Mouse (Mus musculus) CD4-positive naive resting alpha-beta T cell, adult 76 days (primary cell): ENCODE results near the gene Olfr1286. TPM values are rescaled to one million over a fixed set of nuclear protein-coding genes. Genes with fewer than 3 reads are reported as not detected.

Experiments used
- total RNA-seq: library from RNA; stranded (reverse); gene quantifications from one replicate; pipeline ENCODE4 v1.2.4, GENCODE M21; 2023

Olfr1286 gene
- not detected for total RNA-seq

GRCm38 (mm10) chr2:111422931-111423330 lies at the start of gene Olfr1286:
TSS of gene Olfr1286 (minus strand) at chr2:111423115.

GRCm38 (mm10) chr2:111448842-111449241 lies 25.9 kb upstream of the Olfr1286 start, which contains the start of gene Olfr1287:
TSS of gene Olfr1287 (plus strand) at chr2:111449142.

GRCm38 (mm10) chr2:111375222-111375621 lies 47.7 kb downstream of the Olfr1286 start, which contains the start of gene Olfr1284:
TSS of gene Olfr1284 (plus strand) at chr2:111375522.

Other genes with a start within 250 kb of the Olfr1286 start
- gene 4930430A15Rik, start 193.5 kb downstream of the Olfr1286 start, total RNA-seq: not detected
- not detected for gene Olfr1275, start 187.8 kb downstream of the Olfr1286 start, total RNA-seq
- gene Olfr1276, start 168.6 kb downstream of the Olfr1286 start, total RNA-seq: not detected
- not detected for gene Olfr1277, start 149.0 kb downstream of the Olfr1286 start, total RNA-seq
- not detected for gene Olfr1278, start 133.0 kb downstream of the Olfr1286 start, total RNA-seq
- not detected for gene Olfr1279, start 122.5 kb downstream of the Olfr1286 start, total RNA-seq
- not detected for gene Olfr1280, start 109.1 kb downstream of the Olfr1286 start, total RNA-seq
- gene Olfr1281, start 96.6 kb downstream of the Olfr1286 start, total RNA-seq: not detected
- not detected for gene Olfr1282, start 87.0 kb downstream of the Olfr1286 start, total RNA-seq
- not detected for gene Olfr1283, start 56.3 kb downstream of the Olfr1286 start, total RNA-seq
- not detected for gene Olfr1284, start 47.6 kb downstream of the Olfr1286 start, total RNA-seq
- gene Olfr1287, start 26.0 kb upstream of the Olfr1286 start, total RNA-seq: not detected
- not detected for gene Olfr1288, start 51.0 kb upstream of the Olfr1286 start, total RNA-seq
- not detected for gene Olfr1289, start 57.7 kb upstream of the Olfr1286 start, total RNA-seq
- gene Olfr1290, start 70.7 kb upstream of the Olfr1286 start, total RNA-seq: not detected
- gene Olfr1291-ps1, start 74.1 kb upstream of the Olfr1286 start, total RNA-seq: not detected
- not detected for gene Olfr1293-ps, start 102.1 kb upstream of the Olfr1286 start, total RNA-seq
- not detected for gene Olfr1294, start 117.2 kb upstream of the Olfr1286 start, total RNA-seq
- not detected for gene Olfr1295, start 146.6 kb upstream of the Olfr1286 start, total RNA-seq
- not detected for gene Olfr1297, start 203.4 kb upstream of the Olfr1286 start, total RNA-seq
- gene Olfr1298, start 226.1 kb upstream of the Olfr1286 start, total RNA-seq: not detected
- not detected for gene Olfr1299, start 238.3 kb upstream of the Olfr1286 start, total RNA-seq